Mouse (Mus musculus) ES-E14 (cell line): ENCODE results near the gene Smc1b.

ENCODE experiments used
- CHD2 ChIP-seq: IDR thresholded peaks from 2 replicates; pipeline ENCODE4 v1.6.1; 2014; ENCODE audit warnings: mild to moderate bottlenecking, low read depth, low read length, inconsistent platforms
- HCFC1 ChIP-seq: IDR thresholded peaks from 2 replicates; pipeline ENCODE4 v1.6.1; 2012; ENCODE audit warnings: low read length, inconsistent platforms, borderline replicate concordance; ENCODE audit not compliant: insufficient read depth
- MAFK ChIP-seq: IDR thresholded peaks from 2 replicates; pipeline ENCODE4 v1.6.1; 2014; ENCODE audit warnings: mild to moderate bottlenecking, low read depth, low read length, inconsistent platforms; ENCODE audit not compliant: insufficient read depth
- ZC3H11A ChIP-seq: IDR thresholded peaks from 2 replicates; pipeline ENCODE4 v1.6.1; 2012; ENCODE audit warnings: low read depth, mild to moderate bottlenecking, inconsistent platforms, low read length, borderline replicate concordance
- ZNF384 ChIP-seq: IDR thresholded peaks from 2 replicates; pipeline ENCODE4 v1.6.1; 2012; ENCODE audit warnings: low read depth, low read length, inconsistent platforms

GRCm38 (mm10) chr15:85046230-85046950, 85.4 kb downstream of the Smc1b start:
- TF ChIP-seq HCFC1 (no peak), ZNF384 (no peak), MAFK (no peak), CHD2 (no peak), ZC3H11A (no peak)
